Mouse (Mus musculus) cortical plate, adult 2 months (tissue): ENCODE data around the gene Rsph9. TPM values are rescaled to one million over a fixed set of nuclear protein-coding genes. Genes with fewer than 3 reads are reported as not detected.

Experiments
- H3K27ac ChIP-seq: fragments of 200-500 bp; 2 replicates; pipeline ENCODE4 v1.5.1; 2012; ENCODE audit warnings: low read length, control low read depth, inconsistent platforms; ENCODE audit not compliant: insufficient read depth
- H3K4me1 ChIP-seq: fragments of 200-500 bp; 2 replicates; pipeline ENCODE4 v1.6.1; 2011; ENCODE audit warnings: low read length; ENCODE audit not compliant: control insufficient read depth, insufficient read depth
- H3K4me3 ChIP-seq: fragments of 200-500 bp; 2 replicates; pipeline ENCODE4 v1.5.1; 2011; ENCODE audit warnings: mild to moderate bottlenecking, low read length, control low read depth; ENCODE audit not compliant: insufficient read depth
- CTCF ChIP-seq: fragments of 200-500 bp; IDR thresholded peaks from 2 replicates; pipeline ENCODE4 v1.5.1; 2011; ENCODE audit warnings: mild to moderate bottlenecking, control low read depth, low read length; ENCODE audit not compliant: insufficient read depth; ENCODE audit errors: extremely low read depth
- POLR2A ChIP-seq: fragments of 200-500 bp; IDR thresholded peaks from 2 replicates; pipeline ENCODE4 v1.6.1; 2011; ENCODE audit warnings: mild to moderate bottlenecking, low read length, control low read depth; ENCODE audit not compliant: insufficient read depth; ENCODE audit errors: extremely low read depth
- polyA plus RNA-seq: library from polyadenylated mRNA; depleted of rRNA; stranded (reverse); fragments of >200 nt; gene quantifications from 2 replicates; pipeline ENCODE4 v1.2.3, GENCODE M21; 2012

The Rsph9 gene
- polyA plus RNA-seq, 1 experiment: 29.9 TPM

DNA sequence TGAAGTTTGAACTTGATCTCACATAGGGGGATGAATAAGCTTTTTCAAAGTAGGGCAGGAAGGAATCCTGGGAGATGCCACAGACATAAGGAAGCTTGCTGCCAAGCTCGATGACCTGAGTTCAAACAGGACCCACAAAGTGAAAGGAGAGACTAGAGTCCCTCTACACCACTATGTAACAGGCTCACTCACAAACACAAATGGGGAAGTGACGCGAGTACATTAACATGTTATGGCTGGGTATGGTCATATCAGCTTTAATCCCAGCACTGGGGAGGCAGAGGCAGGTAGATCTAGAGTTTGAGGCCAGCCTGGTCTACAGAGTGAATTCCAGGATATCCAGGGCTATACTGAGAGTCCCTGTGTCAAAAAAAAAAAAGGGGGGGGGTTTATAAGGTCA, 10.3 kb upstream of the Rsph9 start:
- H3K27ac ChIP-seq: no peak overlapping the region
- no peak for TF ChIP-seq CTCF
- no peak for TF ChIP-seq POLR2A
- no peaks in the 10 kb centered on the region; the same call in 1 of the 2 replicates for H3K4me1 ChIP-seq
- H3K4me3 ChIP-seq: no peak overlapping the region

DNA sequence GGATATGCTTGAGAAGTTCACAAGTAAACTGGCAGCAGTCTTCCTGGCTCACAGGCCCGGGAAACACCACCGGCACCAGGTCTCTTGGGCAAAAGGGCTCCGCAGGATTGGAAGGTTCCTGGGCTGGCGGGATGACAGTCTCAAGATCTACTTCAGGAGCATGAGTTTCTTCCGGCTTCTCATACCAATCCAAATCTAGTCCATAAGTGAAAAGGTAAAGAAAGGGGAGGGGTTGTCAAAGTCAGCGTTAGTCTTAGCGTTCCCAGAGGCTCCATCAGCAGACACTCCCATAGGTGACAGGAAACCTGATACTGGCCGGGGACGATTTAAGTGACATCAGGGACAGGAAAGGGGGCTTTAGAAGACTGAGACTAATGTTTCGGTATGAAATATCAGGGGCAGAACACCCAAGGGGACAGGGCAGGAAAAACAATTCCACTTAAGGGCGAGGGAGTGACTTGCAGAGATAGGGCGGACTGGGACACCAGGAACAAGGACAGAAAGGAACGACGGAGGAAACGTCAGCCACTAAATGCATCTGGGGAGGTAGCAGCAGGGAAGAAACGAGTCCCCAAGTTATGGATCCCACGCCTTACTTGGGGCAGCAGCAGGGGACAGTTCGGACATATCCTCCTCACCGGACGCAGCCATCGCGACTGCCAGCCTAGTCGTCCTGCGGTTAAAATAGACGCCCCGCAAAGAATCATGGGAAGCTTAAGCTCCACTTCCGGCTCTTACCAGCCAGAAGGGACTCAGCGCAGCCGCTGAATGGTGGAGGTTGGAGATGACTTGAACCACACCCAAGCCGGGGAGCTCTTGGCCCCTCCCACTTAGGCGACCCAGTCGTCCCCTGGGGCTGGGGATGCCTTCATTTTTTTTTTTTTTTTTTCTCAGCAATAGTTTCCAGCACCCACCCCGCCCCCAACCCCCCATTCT, 9.1 kb upstream of the Rsph9 start, which contains the start of gene Mad2l1bp:
Gene Mad2l1bp (minus strand): TSS at position 707 of the 936 bp plus-strand sequence.
- Histone ChIP-seq H3K4me1 (no peaks in the 10 kb centered on the region; the same call in 1 of the 2 replicates), H3K27ac (no peak within 1 kb of the TSS), H3K4me3 (peak within 1 kb of the TSS; percentile 82)
- TF ChIP-seq POLR2A: peak; percentile 94
- TF ChIP-seq CTCF: no peak

DNA sequence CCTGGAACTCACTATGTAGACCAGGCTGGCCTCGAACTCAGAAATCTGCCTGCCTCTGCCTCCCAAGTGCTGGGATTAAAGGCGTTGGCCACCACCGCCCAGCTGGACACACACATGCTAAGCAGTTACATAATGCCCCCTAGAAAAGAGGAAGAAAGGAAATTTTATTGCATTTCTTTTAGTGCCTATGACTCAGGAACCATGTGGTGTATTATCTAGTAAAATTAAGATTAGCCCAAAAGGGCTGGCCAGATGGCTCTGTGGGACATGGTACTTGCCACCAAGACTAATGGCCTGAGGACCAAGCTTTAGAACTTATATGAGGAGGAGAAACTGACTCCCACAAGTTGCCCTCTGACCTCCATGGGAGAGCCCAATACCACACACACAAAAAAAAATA, 4.1 kb downstream of the Rsph9 start:
- no peak overlapping the region for H3K4me3 ChIP-seq
- H3K4me1 ChIP-seq: no peaks in the 10 kb centered on the region; the same call in 1 of the 2 replicates
- TF ChIP-seq POLR2A: no peak
- no peak for TF ChIP-seq CTCF
- no peak overlapping the region for H3K27ac ChIP-seq

DNA sequence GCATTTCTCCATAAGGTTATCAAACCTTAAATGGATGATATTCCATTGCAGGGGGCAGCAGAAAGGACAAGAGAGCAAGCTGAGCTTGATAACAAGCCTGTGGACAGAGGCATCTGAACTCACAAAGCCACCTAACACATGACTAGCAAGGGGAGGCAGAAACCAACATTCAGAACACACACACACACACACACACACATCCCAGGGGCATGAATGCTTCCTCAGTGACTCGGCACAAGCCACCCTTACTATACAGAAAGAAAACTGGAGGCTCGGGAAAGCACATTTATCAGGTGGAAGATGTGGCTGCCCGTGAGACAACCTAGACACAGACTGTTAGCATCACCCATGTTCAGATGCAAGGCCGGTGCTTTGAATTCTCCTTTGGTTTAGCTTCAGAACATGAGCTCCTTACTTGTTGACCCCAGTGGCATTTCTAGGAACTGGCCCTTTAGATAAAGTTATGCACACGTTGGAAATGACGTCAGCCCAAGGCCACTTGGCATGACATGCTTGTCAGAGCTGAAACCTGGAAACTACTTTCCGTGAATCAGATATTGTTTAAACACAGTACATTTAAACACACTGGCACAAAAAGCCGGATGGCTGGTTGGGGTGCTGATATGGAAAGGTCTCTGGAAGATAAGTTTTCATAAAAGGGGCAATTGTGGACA, 5.3 kb downstream of the Rsph9 start:
- no peak overlapping the region for H3K4me3 ChIP-seq
- H3K27ac ChIP-seq: no peak overlapping the region
- TF ChIP-seq POLR2A (no peak), CTCF (no peak)
- no peaks in the 10 kb centered on the region; the same call in 1 of the 2 replicates for H3K4me1 ChIP-seq

DNA sequence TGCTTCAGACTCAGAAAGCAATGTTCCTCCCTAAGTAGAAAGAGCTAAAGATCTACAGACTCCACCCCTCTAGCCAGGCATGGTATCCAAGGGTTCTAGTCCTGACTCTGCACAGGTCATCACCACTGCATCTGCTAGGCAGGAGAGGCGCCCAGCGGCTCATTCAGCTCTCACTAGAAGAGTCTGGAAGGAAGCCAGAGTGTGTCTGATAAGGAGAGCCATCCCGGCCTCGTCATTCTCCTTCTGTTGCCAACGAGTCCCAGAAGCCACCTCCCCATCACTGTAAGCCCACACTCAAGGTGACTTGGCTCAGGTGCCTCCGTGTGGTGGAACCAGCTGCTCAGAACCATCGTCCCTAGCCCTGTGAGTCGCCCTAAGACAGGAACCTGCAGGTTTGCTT, 11.2 kb downstream of the Rsph9 start:
- TF ChIP-seq POLR2A (no peak), CTCF (no peak)
- no peak overlapping the region for H3K4me3 ChIP-seq

DNA sequence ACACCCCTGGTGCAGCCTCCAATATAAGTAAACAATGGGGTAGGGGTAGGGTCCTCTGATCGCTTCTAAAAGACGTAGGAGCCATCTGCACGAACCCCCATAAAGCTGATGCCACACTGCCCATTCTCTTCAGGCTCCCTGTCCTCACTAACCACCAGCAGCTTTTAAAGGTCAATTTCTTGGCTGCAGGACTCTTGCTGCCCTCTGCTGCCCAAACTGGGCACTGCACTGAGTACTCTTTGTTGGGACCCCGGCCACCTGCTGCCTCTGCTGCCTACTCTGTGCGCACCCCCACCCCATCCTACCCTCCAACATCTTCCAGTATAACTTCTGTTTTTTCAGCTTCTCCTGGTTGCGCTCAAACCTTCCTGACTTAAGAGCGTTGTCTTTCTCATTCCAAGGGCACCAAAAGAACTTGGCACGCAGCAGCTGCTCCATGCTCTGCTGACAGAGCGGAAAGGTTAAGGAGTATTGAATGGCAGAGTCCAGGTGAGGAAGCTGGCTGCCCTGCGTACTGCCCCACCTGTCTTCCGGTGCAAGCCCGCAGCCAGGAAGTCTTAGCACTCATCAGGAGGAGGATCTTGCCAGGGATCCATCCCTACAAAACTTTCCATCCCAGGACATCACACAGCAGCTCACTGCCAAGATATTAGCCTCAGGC, 11.8 kb downstream of the Rsph9 start:
- Histone ChIP-seq H3K27ac (no peak overlapping the region), H3K4me1 (no peaks in the 10 kb centered on the region; the same call in 1 of the 2 replicates), H3K4me3 (no peak overlapping the region)
- TF ChIP-seq CTCF (peak; percentile 77), POLR2A (no peak)

More for the DNA sequence above, 11.2 kb downstream of the Rsph9 start:
- Histone ChIP-seq H3K4me1 (no peaks in the 10 kb centered on the region; the same call in 1 of the 2 replicates), H3K27ac (no peak overlapping the region)

DNA sequence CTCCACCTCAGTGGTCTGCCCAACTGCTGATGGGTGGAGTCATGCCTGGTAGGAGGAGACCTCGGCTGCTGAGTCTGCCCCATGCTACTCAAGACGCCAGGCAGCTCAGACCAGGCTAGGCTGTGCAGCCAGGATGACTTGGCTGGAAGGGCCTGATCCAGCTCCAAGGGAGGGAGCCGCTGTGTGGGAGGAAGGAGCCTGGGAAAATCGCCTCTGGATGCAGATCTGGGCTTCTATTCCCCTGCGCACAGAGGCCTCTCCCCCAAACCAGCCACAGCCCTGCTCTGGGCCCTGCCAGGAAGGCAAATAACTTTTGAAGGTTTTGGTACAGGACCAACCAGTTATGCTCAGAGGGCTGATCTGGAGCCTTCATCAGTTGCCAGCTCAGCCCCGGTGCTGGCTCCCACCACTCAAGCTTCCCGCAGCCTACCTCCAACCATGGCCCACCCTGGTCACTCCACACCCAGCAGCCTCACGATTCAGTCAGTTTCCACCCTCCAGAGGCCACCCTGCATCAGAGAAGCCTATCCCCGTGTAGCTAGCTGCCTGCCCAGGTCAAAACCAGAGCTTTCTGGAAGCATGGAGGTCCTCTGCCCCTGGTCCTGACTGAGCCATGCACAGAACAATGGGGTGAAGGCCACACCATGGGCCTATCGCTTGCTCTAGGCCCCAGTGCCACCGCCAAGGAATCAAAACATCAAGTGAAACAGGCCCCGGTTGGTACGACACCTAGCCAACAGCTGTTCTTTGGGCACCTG, 14.1 kb downstream of the Rsph9 start:
- Histone ChIP-seq H3K4me1 (no peaks in the 10 kb centered on the region; the same call in 1 of the 2 replicates), H3K4me3 (no peak overlapping the region), H3K27ac (no peak overlapping the region; the same call in 1 of the 2 replicates)
- peak; percentile 19; the same call in 1 of the 2 replicates for TF ChIP-seq POLR2A
- no peak for TF ChIP-seq CTCF

DNA sequence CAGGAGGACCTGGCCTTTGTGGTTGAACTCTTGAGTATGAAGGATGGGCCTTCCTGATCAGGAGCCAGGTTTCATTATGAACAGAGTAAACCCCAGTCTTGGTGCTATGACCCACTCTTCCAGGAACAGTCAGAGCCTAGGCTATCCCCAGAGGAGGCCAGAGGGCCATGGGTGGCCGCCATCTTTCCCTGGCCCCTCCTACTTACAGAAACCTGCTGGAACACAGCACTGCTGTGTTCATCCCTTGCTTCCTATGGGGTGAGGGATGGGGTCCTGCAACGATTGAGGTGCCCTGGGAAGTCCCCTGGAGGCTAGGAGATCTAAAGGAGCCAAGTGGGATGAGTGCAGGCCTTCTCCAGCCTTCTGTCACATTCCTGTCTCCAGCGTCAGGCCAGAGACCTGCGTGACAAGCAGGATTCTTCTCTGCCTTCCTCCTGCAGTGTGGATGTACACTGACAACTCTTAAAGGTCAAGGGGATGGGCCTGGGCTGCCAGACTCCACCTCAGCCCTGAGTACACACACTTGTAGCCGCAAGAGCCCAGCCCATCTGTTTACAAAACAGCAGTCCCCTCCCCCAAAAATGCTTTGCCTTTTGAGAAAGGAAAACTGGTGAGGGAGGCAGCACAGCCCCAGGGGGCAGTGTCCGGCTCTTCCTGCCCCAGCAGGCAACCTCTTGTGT, 16.1 kb downstream of the Rsph9 start:
- H3K4me3 ChIP-seq: no peak overlapping the region
- H3K4me1 ChIP-seq: no peaks in the 10 kb centered on the region; the same call in 1 of the 2 replicates
- TF ChIP-seq CTCF (no peak), POLR2A (no peak)
- no peak overlapping the region for H3K27ac ChIP-seq

DNA sequence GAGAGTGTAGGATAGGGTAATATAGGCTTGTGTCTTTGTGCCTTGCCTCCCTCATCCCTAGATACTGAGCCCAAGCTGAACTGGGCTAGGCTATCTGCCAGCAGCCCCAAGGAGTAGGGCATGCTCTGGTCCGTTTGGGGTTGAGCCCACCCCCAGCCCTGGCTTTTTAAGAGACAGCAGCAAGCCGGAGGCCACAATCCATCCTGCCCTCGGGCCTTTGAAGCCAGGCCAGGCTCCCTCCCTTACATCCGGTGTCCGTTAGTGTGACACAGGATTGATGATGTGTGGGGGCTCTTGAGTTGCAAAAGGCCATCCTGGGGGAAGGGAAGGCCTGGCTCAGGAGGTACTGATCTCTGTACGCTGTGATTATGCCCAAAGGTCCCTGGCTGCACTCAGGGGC, 17.4 kb downstream of the Rsph9 start:
- Histone ChIP-seq H3K27ac (no peak overlapping the region), H3K4me3 (no peak overlapping the region), H3K4me1 (no peaks in the 10 kb centered on the region; the same call in 1 of the 2 replicates)
- TF ChIP-seq POLR2A (no peak), CTCF (no peak)
